Mouse (Mus musculus) spleen, adult 2 months (tissue): ENCODE data around the gene Exoc2. TPM values are rescaled to one million over a fixed set of nuclear protein-coding genes. Genes with fewer than 3 reads are reported as not detected.

Experiments
- DNase-seq, 2 experiments: peaks; one replicate each; pipeline versions ENCODE4 v3.0.0 to v3.0.0-alpha.2; 2012 to 2021; ENCODE audit warnings: low spot score in 2 of 2, low read depth in 1 of 2
- H3K27ac ChIP-seq: fragments of 200-500 bp; 2 replicates; pipeline ENCODE4 v1.5.1; 2012; ENCODE audit warnings: low read length, inconsistent platforms; ENCODE audit not compliant: insufficient read depth
- H3K27me3 ChIP-seq: fragments of 200-500 bp; 2 replicates; pipeline ENCODE4 v1.6.1; 2012; ENCODE audit warnings: mild to moderate bottlenecking, moderate library complexity, low read length, inconsistent platforms; ENCODE audit not compliant: control insufficient read depth, insufficient read depth
- H3K36me3 ChIP-seq: fragments of 200-500 bp; 2 replicates; pipeline ENCODE4 v1.6.1; 2012; ENCODE audit warnings: mild to moderate bottlenecking, low read length, inconsistent platforms; ENCODE audit not compliant: control insufficient read depth, insufficient read depth
- H3K4me1 ChIP-seq: fragments of 200-500 bp; 2 replicates; pipeline ENCODE4 v1.6.1; 2011; ENCODE audit warnings: inconsistent platforms; ENCODE audit not compliant: control insufficient read depth, insufficient read depth, insufficient read length
- H3K4me3 ChIP-seq: fragments of 200-500 bp; 2 replicates; pipeline ENCODE4 v1.5.1; 2011; ENCODE audit warnings: mild to moderate bottlenecking, inconsistent platforms; ENCODE audit not compliant: insufficient read depth, insufficient read length; ENCODE audit errors: extremely low read depth
- CTCF ChIP-seq: fragments of 200-500 bp; IDR thresholded peaks from 2 replicates; pipeline ENCODE4 v1.5.1; 2011; ENCODE audit warnings: mild to moderate bottlenecking, inconsistent platforms; ENCODE audit not compliant: insufficient read depth, insufficient read length, insufficient replicate concordance; ENCODE audit errors: extremely low read depth
- POLR2A ChIP-seq: fragments of 200-500 bp; IDR thresholded peaks from 2 replicates; pipeline ENCODE4 v1.6.1; 2011; ENCODE audit warnings: low read depth, low read length, inconsistent platforms
- WGBS: fragments of 180-500 bp; shearing (Covaris S2); methylation state at CpG from one replicate; pipeline ENCODE4 v1.1.7; 2018; 5-methylcytosine and 5-hydroxymethylcytosine counted together
- polyA plus RNA-seq: library from polyadenylated mRNA; depleted of rRNA; stranded (reverse); fragments of >200 nt; gene quantifications from 2 replicates; pipeline ENCODE4 v1.2.3, GENCODE M21; 2012

The Exoc2 gene
- polyA plus RNA-seq, 1 experiment, result 8.1 TPM

- H3K36me3 ChIP-seq, result peaks cover 18% of the 10 kb centered on the region
- 56% methylated on average over 7 of the region's 7 CpGs for WGBS
These were observed 72.4 kb downstream of the Exoc2 start for GRCm38 (mm10) chr13:30901387-30902041.

DNA sequence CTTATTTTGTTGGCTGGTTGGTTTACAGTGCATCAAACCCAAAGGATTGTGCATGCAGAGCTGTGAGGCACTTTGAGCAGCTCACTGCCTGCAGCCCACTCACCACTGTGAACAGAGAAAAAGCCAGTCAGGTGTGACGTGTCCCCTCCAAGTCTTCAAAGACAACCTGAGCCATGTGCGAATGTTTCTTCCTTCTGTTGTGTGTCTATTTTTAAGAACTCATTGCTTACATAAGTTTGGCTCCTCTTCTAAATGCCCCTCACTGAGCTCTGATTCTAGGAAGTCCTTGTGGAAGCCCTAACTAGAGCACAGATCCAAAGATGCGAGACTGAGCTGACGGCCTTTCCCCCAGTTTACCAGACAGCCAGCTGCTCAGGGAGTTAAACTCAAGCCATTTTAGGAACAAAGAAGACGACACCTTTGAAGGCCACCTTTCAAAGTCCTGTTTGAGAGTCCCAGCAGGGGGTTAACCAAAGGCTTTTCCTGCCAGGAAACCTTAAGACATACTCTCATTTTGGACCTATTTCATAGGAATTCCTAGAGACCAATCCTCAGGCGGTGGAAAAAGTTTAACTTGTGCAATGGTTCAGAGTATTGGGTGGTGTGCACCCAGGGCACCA, 79.8 kb downstream of the Exoc2 start:
- no peak for DNase-seq
- H3K4me1 ChIP-seq, result no peaks in the 10 kb centered on the region
- H3K36me3 ChIP-seq, result peaks cover 16% of the 10 kb centered on the region
- no peak overlapping the region for H3K4me3 ChIP-seq
- WGBS, result 84% methylated on average over 6 of the region's 6 CpGs
- no peak overlapping the region for H3K27ac ChIP-seq
- no peaks in the 10 kb centered on the region for H3K27me3 ChIP-seq
- no peak for TF ChIP-seq CTCF
- TF ChIP-seq POLR2A, result no peak

More at GRCm38 (mm10) chr13:30901387-30902041, 72.4 kb downstream of the Exoc2 start:
- no peaks in the 10 kb centered on the region for H3K4me1 ChIP-seq
- no peak for TF ChIP-seq POLR2A
- TF ChIP-seq CTCF, result no peak
- DNase-seq, result peak in 1 of 2 experiments; percentile 11
- no peak overlapping the region for H3K27ac ChIP-seq
- no peaks in the 10 kb centered on the region for H3K27me3 ChIP-seq
- no peak overlapping the region for H3K4me3 ChIP-seq

DNA sequence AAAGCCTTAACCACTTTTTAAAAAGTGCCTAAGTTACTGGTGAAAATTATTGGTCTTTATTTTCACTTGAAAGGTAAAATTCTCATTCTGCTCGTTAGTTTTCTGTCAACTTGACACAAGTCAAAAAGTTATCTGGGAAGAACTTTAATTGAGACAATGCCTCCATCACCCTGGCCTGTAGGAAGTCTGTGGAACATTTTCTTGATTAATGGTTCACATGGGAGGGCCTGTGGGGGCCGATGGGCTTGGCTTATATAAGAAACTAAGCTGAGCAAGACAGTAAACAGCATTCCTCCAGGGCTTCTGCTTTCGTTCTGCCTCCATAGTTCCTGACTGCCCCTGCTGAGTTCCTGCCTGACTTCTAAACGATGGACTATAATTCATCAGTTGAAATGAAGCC, 81.6 kb downstream of the Exoc2 start:
- H3K27ac ChIP-seq, result no peak overlapping the region
- no peak overlapping the region for H3K4me3 ChIP-seq
- no peak for TF ChIP-seq CTCF
- 86% methylated on average over 4 of the region's 4 CpGs for WGBS
- H3K27me3 ChIP-seq, result no peaks in the 10 kb centered on the region
- H3K4me1 ChIP-seq, result no peaks in the 10 kb centered on the region
- DNase-seq, result no peak
- peaks cover 13% of the 10 kb centered on the region for H3K36me3 ChIP-seq

DNA sequence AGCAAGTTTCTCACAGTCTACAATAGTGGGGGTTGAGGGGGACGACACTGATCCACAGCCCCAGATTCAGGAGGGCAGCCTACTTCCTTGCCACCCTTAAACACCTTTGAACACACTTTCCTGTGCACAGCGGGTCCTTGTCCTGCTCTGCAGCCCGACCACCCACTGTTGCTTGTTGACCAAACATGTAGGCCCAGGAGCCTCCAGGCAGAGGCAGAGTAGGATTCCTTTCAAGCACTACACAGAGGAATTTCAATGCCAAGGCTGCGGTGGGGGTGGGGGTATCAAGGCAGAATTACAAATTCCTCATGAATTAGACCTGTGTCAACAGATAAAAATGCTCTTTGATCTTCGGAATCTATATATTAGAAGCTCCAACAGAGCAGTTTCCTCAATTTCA, 82.7 kb downstream of the Exoc2 start:
- Histone ChIP-seq H3K27ac (no peak overlapping the region), H3K36me3 (peaks cover 13% of the 10 kb centered on the region), H3K4me1 (no peaks in the 10 kb centered on the region), H3K27me3 (no peaks in the 10 kb centered on the region), H3K4me3 (no peak overlapping the region)
- DNase-seq, result no peak
- no peak for TF ChIP-seq CTCF
- TF ChIP-seq POLR2A, result no peak
- 88% methylated on average over 5 of the region's 5 CpGs for WGBS

- WGBS, result 39% methylated on average over 3 of the region's 3 CpGs
- H3K4me3 ChIP-seq, result no peak overlapping the region; the same call in 1 of the 2 replicates
- TF ChIP-seq POLR2A, result no peak
- peak; percentile 75; the same call in 1 of the 2 replicates for TF ChIP-seq CTCF
- peak; percentile 47 to 71 for DNase-seq
- no peak overlapping the region for H3K27ac ChIP-seq
- no peaks in the 10 kb centered on the region for H3K27me3 ChIP-seq
- H3K36me3 ChIP-seq, result peaks cover 12% of the 10 kb centered on the region
- no peaks in the 10 kb centered on the region for H3K4me1 ChIP-seq
These were observed 85.4 kb downstream of the Exoc2 start for GRCm38 (mm10) chr13:30888480-30888879.

- peaks cover 16% of the 10 kb centered on the region for H3K36me3 ChIP-seq
- no peak overlapping the region for H3K27ac ChIP-seq
- no peak for TF ChIP-seq POLR2A
- no peaks in the 10 kb centered on the region for H3K27me3 ChIP-seq
- WGBS, result 88% methylated on average over 5 of the region's 5 CpGs
- H3K4me3 ChIP-seq, result no peak overlapping the region
- no peaks in the 10 kb centered on the region for H3K4me1 ChIP-seq
- no peak for DNase-seq
These were observed 93.6 kb downstream of the Exoc2 start for GRCm38 (mm10) chr13:30880310-30880709.

DNA sequence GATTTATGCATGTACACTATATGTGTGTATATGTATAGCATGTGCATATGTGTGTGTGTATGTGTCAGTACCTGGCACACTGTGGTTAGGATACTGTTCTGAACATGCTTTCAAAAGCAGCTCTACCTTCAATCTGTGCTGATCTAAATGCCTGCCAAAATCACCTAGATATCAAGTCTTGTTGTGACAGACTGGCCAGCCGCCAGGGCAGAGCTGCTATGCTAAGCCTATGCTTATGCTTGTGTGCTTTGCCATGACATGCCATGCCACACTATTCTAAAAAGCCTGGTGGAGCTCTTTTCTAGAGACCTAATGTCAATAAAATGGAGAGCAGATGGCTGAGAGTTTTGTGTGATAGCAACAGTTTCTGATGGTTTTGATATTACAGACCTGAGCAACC, 94.0 kb downstream of the Exoc2 start:
- no peak for DNase-seq

More for the DNA sequence above, 94.0 kb downstream of the Exoc2 start:
- Histone ChIP-seq H3K4me3 (no peak overlapping the region), H3K27me3 (no peaks in the 10 kb centered on the region), H3K36me3 (peaks cover 17% of the 10 kb centered on the region), H3K4me1 (no peaks in the 10 kb centered on the region), H3K27ac (no peak overlapping the region)
- TF ChIP-seq CTCF (no peak), POLR2A (no peak)
- WGBS, result 97% methylated on average over 1 of the region's 1 CpGs
